Mouse (Mus musculus) heart, embryonic 14.5 days (tissue): Measurements from ENCODE around the gene Cacna2d2. TPM values are rescaled to one million over a fixed set of nuclear protein-coding genes. Genes with fewer than 3 reads are reported as not detected.

Source experiments
- ATAC-seq: fragments of 200-750 bp; cut with Nextera tagmentation; 2 replicates; pipeline ENCODE4 v1.8.0; 2017; ENCODE audit warnings: low read depth, moderate TSS enrichment; ENCODE audit not compliant: insufficient number of reproducible peaks, insufficient read depth, low FRiP score
- H3K27ac ChIP-seq, 2 experiments: fragments of 200-500 bp in 1 of 2; fragments of 300-500 bp in 1 of 2; sonication (generic) in 1 of 2; replicated peaks in 1 of 2; 2 replicates each; pipeline ENCODE4 v1.5.1; 2012 to 2014; ENCODE audit warnings: low read depth in 2 of 2, low read length in 2 of 2, control low read depth in 1 of 2, mild to moderate bottlenecking in 1 of 2, mixed read lengths in 1 of 2; ENCODE audit not compliant: control insufficient read depth in 1 of 2, insufficient read depth in 1 of 2
- H3K27me3 ChIP-seq: fragments of 300-500 bp; sonication (generic); 2 replicates; pipeline ENCODE4 v1.6.1; 2014; ENCODE audit warnings: mild to moderate bottlenecking, low read length, control low read depth; ENCODE audit not compliant: control insufficient read depth, insufficient read depth
- H3K36me3 ChIP-seq: fragments of 300-500 bp; sonication (generic); 2 replicates; pipeline ENCODE4 v1.6.1; 2014; ENCODE audit warnings: mild to moderate bottlenecking, control low read depth, low read length, mixed read lengths; ENCODE audit not compliant: control insufficient read depth, insufficient read depth
- H3K4me1 ChIP-seq, 2 experiments: fragments of 200-500 bp in 1 of 2; fragments of 300-500 bp in 1 of 2; sonication (generic) in 1 of 2; 2 replicates each; pipeline ENCODE4 v1.6.1; 2012 to 2014; ENCODE audit warnings: low read length in 2 of 2, control low read depth in 1 of 2, mixed read lengths in 1 of 2; ENCODE audit not compliant: control insufficient read depth in 2 of 2, insufficient read depth in 2 of 2
- H3K4me2 ChIP-seq: fragments of 300-500 bp; sonication (generic); 2 replicates; pipeline ENCODE4 v1.6.1; 2014; ENCODE audit warnings: mild to moderate bottlenecking, low read length
- H3K4me3 ChIP-seq, 2 experiments: fragments of 200-500 bp in 1 of 2; fragments of 300-500 bp in 1 of 2; sonication (generic) in 1 of 2; 2 replicates each; pipeline ENCODE4 v1.5.1; 2012 to 2014; ENCODE audit warnings: low read length in 2 of 2, mild to moderate bottlenecking in 2 of 2, control low read depth in 1 of 2, low read depth in 1 of 2, moderate library complexity in 1 of 2; ENCODE audit not compliant: control insufficient read depth in 1 of 2, insufficient read depth in 1 of 2
- H3K9ac ChIP-seq: fragments of 300-500 bp; sonication (generic); 2 replicates; pipeline ENCODE4 v1.6.1; 2014; ENCODE audit warnings: mild to moderate bottlenecking, low read length
- H3K9me3 ChIP-seq: fragments of 300-500 bp; sonication (generic); 2 replicates; pipeline ENCODE4 v1.6.1; 2016; ENCODE audit warnings: low read length, control low read depth; ENCODE audit not compliant: control insufficient read depth
- WGBS: fragments of 180-500 bp; shearing (Covaris S2); extraction: QIAGEN DNeasy Blood & Tissue Kit; methylation state at CpG from one replicate; pipeline ENCODE4 v1.1.7; 2014; 5-methylcytosine and 5-hydroxymethylcytosine counted together
- polyA plus RNA-seq: library from polyadenylated mRNA; unstranded; fragments of >200 nt; fragmentation: Nextera tagmentation; extraction: Ambion mirVana; gene quantifications from 2 replicates; pipeline ENCODE4 v1.2.1, GENCODE M21; 2014

The Cacna2d2 gene
- polyA plus RNA-seq, 1 experiment from 2014 or later = 5.6 TPM

DNA sequence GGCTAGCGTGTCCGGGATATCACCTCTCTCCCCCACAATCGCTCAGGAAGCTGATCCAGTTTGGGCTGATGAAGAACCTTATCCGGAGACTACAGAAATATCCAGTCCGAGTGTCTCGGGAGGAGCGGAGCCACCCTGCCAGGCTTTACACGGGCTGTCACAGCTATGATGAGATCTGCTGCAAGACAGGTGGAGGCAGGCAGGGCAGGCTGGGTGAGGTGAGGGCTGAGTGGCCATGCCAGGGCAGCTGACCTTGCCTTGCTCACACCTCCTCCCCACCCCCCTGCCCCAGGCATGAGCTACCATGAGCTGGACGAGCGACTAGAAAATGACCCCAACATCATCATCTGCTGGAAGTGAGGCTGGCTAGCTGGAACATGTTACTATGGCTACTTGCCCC, 145.8 kb downstream of the Cacna2d2 start:
- Histone ChIP-seq H3K27me3 (peaks cover 4% of the 10 kb centered on the region), H3K36me3 (peaks cover 24% of the 10 kb centered on the region), H3K9me3 (no peaks in the 10 kb centered on the region), H3K4me2 (no peak overlapping the region), H3K4me1 (peaks cover 18 to 30% of the 10 kb centered on the region in 2 experiments), H3K9ac (no peak overlapping the region), H3K4me3 (no peak overlapping the region), H3K27ac (no peak overlapping the region)
- ATAC-seq = no peak
- WGBS = 83% methylated on average over 10 of the region's 10 CpGs

GRCm38 (mm10) chr9:107545602-107546001, 146.2 kb downstream of the Cacna2d2 start:
- ATAC-seq = no peak
- H3K27ac ChIP-seq = no peak overlapping the region
- no peak overlapping the region for H3K4me2 ChIP-seq
- no peak overlapping the region for H3K9ac ChIP-seq
- peaks cover 8% of the 10 kb centered on the region for H3K27me3 ChIP-seq
- H3K9me3 ChIP-seq = no peaks in the 10 kb centered on the region
- WGBS = 10% methylated on average over 3 of the region's 3 CpGs
- H3K4me1 ChIP-seq = peaks cover 18 to 30% of the 10 kb centered on the region in 2 experiments
- peaks cover 24% of the 10 kb centered on the region for H3K36me3 ChIP-seq
- no peak overlapping the region for H3K4me3 ChIP-seq

GRCm38 (mm10) chr9:107547026-107547425, 147.6 kb downstream of the Cacna2d2 start, which contains the start of gene Zmynd10:
Gene Zmynd10, plus strand, starts transcription at chr9:107547298.
- Histone ChIP-seq H3K36me3 (peaks cover 24% of the 10 kb centered on the region), H3K9ac (peak within 1 kb of the TSS; percentile 40; the same call in 1 of the 2 replicates), H3K27me3 (peaks cover 12% of the 10 kb centered on the region), H3K4me1 (peaks cover 24 to 37% of the 10 kb centered on the region in 2 experiments), H3K9me3 (no peaks in the 10 kb centered on the region), H3K4me2 (peak within 1 kb of the TSS; percentile 57), H3K27ac (no peak within 1 kb of the TSS), H3K4me3 (peak within 1 kb of the TSS in 1 of 2 experiments; percentile 14; a peak in 2 of 4 replicates)
- 4% methylated on average over 20 of the region's 20 CpGs for WGBS
- ATAC-seq = peak; percentile 23

- Histone ChIP-seq H3K9me3 (no peaks in the 10 kb centered on the region), H3K4me2 (no peak overlapping the region), H3K36me3 (peaks cover 24% of the 10 kb centered on the region), H3K27me3 (peaks cover 12% of the 10 kb centered on the region), H3K4me1 (peaks cover 17 to 38% of the 10 kb centered on the region in 2 experiments), H3K4me3 (no peak overlapping the region), H3K9ac (0 out of 2 replicates have a peak overlapping the region, but pooled peaks have one; percentile 3), H3K27ac (no peak overlapping the region)
- no peak for ATAC-seq
- WGBS = 71% methylated on average over 5 of the region's 5 CpGs
These were observed 148.5 kb downstream of the Cacna2d2 start for GRCm38 (mm10) chr9:107547957-107548356.

- ATAC-seq = no peak
- H3K27me3 ChIP-seq = peaks cover 12% of the 10 kb centered on the region
- H3K4me3 ChIP-seq = no peak overlapping the region
- no peak overlapping the region for H3K4me2 ChIP-seq
- H3K9ac ChIP-seq = no peak overlapping the region
- WGBS = 83% methylated on average over 10 of the region's 10 CpGs
- H3K27ac ChIP-seq = no peak overlapping the region
- H3K36me3 ChIP-seq = peaks cover 19% of the 10 kb centered on the region
- no peaks in the 10 kb centered on the region for H3K9me3 ChIP-seq
- peaks cover 24 to 39% of the 10 kb centered on the region in 2 experiments for H3K4me1 ChIP-seq
These were observed 149.4 kb downstream of the Cacna2d2 start for GRCm38 (mm10) chr9:107548820-107549219.

DNA sequence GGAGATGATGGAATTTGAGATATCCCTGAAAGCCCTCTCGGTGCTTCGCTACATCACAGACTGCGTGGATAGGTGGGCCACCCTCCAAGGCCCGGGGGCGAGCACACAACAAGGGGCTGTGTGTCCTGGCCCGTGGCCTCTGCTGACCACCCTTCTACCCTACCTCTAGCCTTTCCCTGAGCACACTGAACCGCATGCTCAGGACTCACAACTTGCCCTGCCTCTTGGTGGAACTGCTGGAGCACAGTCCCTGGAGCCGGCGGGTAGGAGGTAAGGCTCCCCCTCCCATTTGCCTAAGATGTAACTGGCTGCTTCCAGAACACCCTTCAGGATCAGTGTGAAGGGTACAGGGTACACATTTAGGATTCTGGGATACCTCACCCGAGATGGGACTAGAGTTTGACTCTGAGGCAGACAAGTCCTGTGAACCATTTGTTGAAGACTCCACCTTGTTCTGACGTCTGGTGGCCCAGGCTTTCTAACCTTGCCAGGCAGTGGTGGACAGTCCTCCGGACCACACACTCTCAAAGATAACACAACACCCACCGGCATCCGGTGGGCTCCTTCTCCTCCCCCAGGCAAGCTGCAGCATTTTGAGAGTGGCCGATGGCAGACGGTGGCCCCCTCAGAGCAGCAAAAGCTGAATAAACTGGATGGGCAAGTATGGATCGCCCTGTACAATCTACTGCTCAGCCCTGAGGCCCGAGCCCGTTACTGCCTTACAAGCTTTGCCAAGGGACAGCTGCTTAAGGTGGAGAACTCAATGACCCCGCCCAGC, 150.1 kb downstream of the Cacna2d2 start:
- Histone ChIP-seq H3K36me3 (peaks cover 12% of the 10 kb centered on the region), H3K4me1 (peaks cover 24 to 40% of the 10 kb centered on the region in 2 experiments), H3K4me3 (no peak overlapping the region), H3K27me3 (peaks cover 12% of the 10 kb centered on the region), H3K4me2 (no peak overlapping the region), H3K9ac (no peak overlapping the region), H3K9me3 (no peaks in the 10 kb centered on the region), H3K27ac (no peak overlapping the region)
- ATAC-seq = no peak
- 78% methylated on average over 20 of the region's 20 CpGs for WGBS

DNA sequence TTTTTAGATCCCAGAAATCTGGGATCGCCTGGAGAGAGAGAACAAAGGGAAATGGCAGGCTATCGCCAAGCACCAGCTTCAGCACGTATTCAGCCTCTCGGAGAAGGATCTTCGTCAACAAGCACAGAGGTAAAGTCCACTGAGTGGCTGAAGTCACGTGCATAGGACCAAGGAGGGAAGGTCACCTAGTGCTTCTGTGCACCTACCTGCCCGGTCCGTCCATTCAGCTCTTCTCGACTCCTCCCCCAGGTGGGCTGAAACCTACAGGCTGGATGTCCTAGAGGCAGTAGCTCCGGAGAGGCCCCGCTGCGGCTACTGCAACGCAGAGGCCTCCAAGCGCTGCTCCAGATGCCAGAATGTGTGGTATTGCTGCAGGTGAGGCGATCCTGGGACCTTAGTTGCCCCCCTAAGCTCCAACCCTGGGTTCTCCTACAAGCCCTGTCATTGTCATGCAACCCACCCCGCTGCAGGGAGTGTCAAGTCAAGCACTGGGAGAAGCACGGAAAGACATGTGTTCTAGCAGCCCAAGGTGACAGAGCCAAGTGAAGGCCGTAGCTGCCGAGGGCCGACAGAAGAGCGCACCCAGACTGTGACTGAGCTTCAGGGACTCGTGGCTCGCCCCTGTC, 151.2 kb downstream of the Cacna2d2 start:
- peak overlapping the region; percentile 79 for H3K9ac ChIP-seq
- peaks cover 24 to 41% of the 10 kb centered on the region in 2 experiments for H3K4me1 ChIP-seq
- peak overlapping the region; percentile 88 for H3K4me2 ChIP-seq
- H3K27me3 ChIP-seq = peaks cover 12% of the 10 kb centered on the region
- H3K36me3 ChIP-seq = peaks cover 1% of the 10 kb centered on the region; the same call in 1 of the 2 replicates
- 43% methylated on average over 23 of the region's 23 CpGs for WGBS
- H3K4me3 ChIP-seq = peak overlapping the region; percentile 46 to 50; a peak in 3 of 4 replicates
- H3K27ac ChIP-seq = 0 out of 4 replicates have a peak overlapping the region, but pooled peaks of 1 of the 2 experiments have one; percentile 9
- no peaks in the 10 kb centered on the region for H3K9me3 ChIP-seq
- ATAC-seq = no peak
